Mouse (Mus musculus) G1E (cell line): ENCODE measurements around the gene Fcgrt.

ENCODE experiments used
- CTCF ChIP-seq: IDR thresholded peaks from 2 replicates; pipeline ENCODE4 v1.5.1; 2012; ENCODE audit warnings: low read depth, low read length, inconsistent platforms, mixed read lengths
- GATA2 ChIP-seq: IDR thresholded peaks from 2 replicates; pipeline ENCODE4 v1.6.1; 2012; ENCODE audit warnings: low read depth, low read length, inconsistent platforms, borderline replicate concordance

GRCm38 (mm10) chr7:45076501-45076900 is 27.1 kb downstream of the Fcgrt start:
- no peak for TF ChIP-seq GATA2
- TF ChIP-seq CTCF = no peak
